Mouse (Mus musculus) ES-Bruce4 (cell line): ENCODE measurements at regions not wholly inside any gene's neighbourhood (a gene's known extent, or its start where the extent isn't known, plus 50 kb on each side); places are given as distances from the start of the nearest gene placed in this dataset.

ENCODE experiments used
- CTCF ChIP-seq: IDR thresholded peaks from one replicate; pipeline ENCODE4 v1.8.1; 2011; ENCODE audit warnings: low read depth, low read length
- EP300 ChIP-seq: IDR thresholded peaks from 2 replicates; pipeline ENCODE4 v1.6.1; 2011; ENCODE audit warnings: low read depth, low read length; ENCODE audit not compliant: insufficient read depth
- POLR2A ChIP-seq: IDR thresholded peaks from one replicate; pipeline ENCODE4 v1.8.1; 2011; ENCODE audit warnings: low read length; ENCODE audit not compliant: insufficient read depth

DNA sequence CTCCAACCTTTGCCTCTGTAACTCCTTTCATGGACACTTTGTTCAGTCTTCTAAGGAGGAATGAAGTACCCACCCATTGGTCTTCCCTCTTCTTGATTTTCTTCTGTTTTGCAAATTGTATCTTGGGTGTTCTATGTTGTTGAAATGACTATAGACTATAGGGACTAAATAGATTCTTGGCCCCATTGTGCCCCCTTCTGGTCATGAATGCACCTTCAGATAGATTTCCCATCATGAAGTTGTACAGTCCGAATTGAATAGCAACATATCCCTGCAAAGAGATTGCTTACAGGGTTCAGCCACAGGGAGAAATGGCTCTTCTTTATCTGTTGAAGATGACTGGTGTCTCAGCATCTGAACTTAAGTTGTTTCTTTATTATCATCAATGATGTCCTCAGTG, 817.6 kb upstream of the Zfp386 start:
- no peak for TF ChIP-seq CTCF
- no peak for TF ChIP-seq EP300
- TF ChIP-seq POLR2A = no peak
